Mouse (Mus musculus) hindbrain, embryonic 14.5 days (tissue): Measurements from ENCODE around the gene Crybg2. TPM values are rescaled to one million over a fixed set of nuclear protein-coding genes. Genes with fewer than 3 reads are reported as not detected.

Experiments used
- ATAC-seq: fragments of 200-750 bp; cut with Nextera tagmentation; 2 replicates; pipeline ENCODE4 v1.8.0; 2017; ENCODE audit warnings: moderate number of reproducible peaks, mild to moderate bottlenecking, moderate TSS enrichment, moderate library complexity; ENCODE audit not compliant: low FRiP score
- DNase-seq: peaks from one replicate; pipeline ENCODE4 v3.0.0-alpha.2; 2015; ENCODE audit warnings: low spot score
- H3K27ac ChIP-seq: fragments of 300-500 bp; sonication (generic); 2 replicates; pipeline ENCODE4 v1.5.1; 2014; ENCODE audit warnings: mild to moderate bottlenecking, moderate library complexity
- H3K27me3 ChIP-seq: fragments of 300-500 bp; sonication (generic); 2 replicates; pipeline ENCODE4 v1.6.1; 2014; ENCODE audit warnings: mild to moderate bottlenecking, low read length, mixed read lengths; ENCODE audit not compliant: control insufficient read depth, insufficient read depth
- H3K36me3 ChIP-seq: fragments of 300-500 bp; sonication (generic); replicated peaks from 2 replicates; pipeline ENCODE4 v1.6.1; 2014; ENCODE audit not compliant: control insufficient read depth, insufficient read depth
- H3K4me1 ChIP-seq: fragments of 300-500 bp; sonication (generic); replicated peaks from 2 replicates; pipeline ENCODE4 v1.6.1; 2014; ENCODE audit warnings: antibody characterized with exemption, low read length, mixed read lengths; ENCODE audit not compliant: control insufficient read depth, insufficient read depth
- H3K4me2 ChIP-seq: fragments of 300-500 bp; sonication (generic); replicated peaks from 2 replicates; pipeline ENCODE4 v1.6.1; 2014; ENCODE audit warnings: mild to moderate bottlenecking, moderate library complexity
- H3K4me3 ChIP-seq: fragments of 300-500 bp; sonication (generic); replicated peaks from 2 replicates; pipeline ENCODE4 v1.5.1; 2014; ENCODE audit warnings: mild to moderate bottlenecking, low read length
- H3K9ac ChIP-seq: fragments of 300-500 bp; sonication (generic); 2 replicates; pipeline ENCODE4 v1.6.1; 2014
- H3K9me3 ChIP-seq: fragments of 300-500 bp; sonication (generic); 2 replicates; pipeline ENCODE4 v1.6.1; 2016; ENCODE audit warnings: low read length; ENCODE audit not compliant: control insufficient read depth
- WGBS: fragments of 180-500 bp; shearing (Covaris S2); extraction: QIAGEN DNeasy Blood & Tissue Kit; methylation state at CpG from one replicate; pipeline ENCODE4 v1.1.7; 2014; 5-methylcytosine and 5-hydroxymethylcytosine counted together
- polyA plus RNA-seq: library from polyadenylated mRNA; unstranded; fragments of >200 nt; fragmentation: Nextera tagmentation; extraction: Ambion mirVana; gene quantifications from 2 replicates; pipeline ENCODE4 v1.2.1, GENCODE M21; 2014

Gene Crybg2
- polyA plus RNA-seq, 1 experiment from 2014 or later, result 3.0 TPM

GRCm38 (mm10) chr4:134122281-134122680 lies 61.7 kb downstream of the Crybg2 start:
- Histone ChIP-seq H3K9me3 (no peaks in the 10 kb centered on the region), H3K9ac (no peak overlapping the region), H3K4me1 (peaks cover 10% of the 10 kb centered on the region), H3K4me3 (no peak overlapping the region), H3K27ac (no peak overlapping the region), H3K27me3 (no peaks in the 10 kb centered on the region), H3K4me2 (no peak overlapping the region), H3K36me3 (no peaks in the 10 kb centered on the region)
- WGBS, result 42% methylated on average over 3 of the region's 3 CpGs
- no peak for ATAC-seq
- DNase-seq, result no peak

- 89% methylated on average over 6 of the region's 6 CpGs for WGBS
- Histone ChIP-seq H3K27ac (no peak overlapping the region), H3K9ac (no peak overlapping the region), H3K36me3 (no peaks in the 10 kb centered on the region), H3K4me2 (no peak overlapping the region), H3K9me3 (no peaks in the 10 kb centered on the region), H3K27me3 (no peaks in the 10 kb centered on the region), H3K4me3 (no peak overlapping the region), H3K4me1 (peaks cover 18% of the 10 kb centered on the region)
- DNase-seq (no peak), ATAC-seq (no peak)
Measured at GRCm38 (mm10) chr4:134123147-134123546, 62.5 kb downstream of the Crybg2 start.

GRCm38 (mm10) chr4:134123680-134124551 lies 63.3 kb downstream of the Crybg2 start:
- no peaks in the 10 kb centered on the region for H3K36me3 ChIP-seq
- H3K27me3 ChIP-seq, result no peaks in the 10 kb centered on the region
- 28% methylated on average over 17 of the region's 17 CpGs for WGBS
- no peak overlapping the region for H3K4me2 ChIP-seq
- ATAC-seq (no peak), DNase-seq (peak; percentile 72)
- H3K4me3 ChIP-seq, result no peak overlapping the region
- peaks cover 18% of the 10 kb centered on the region for H3K4me1 ChIP-seq
- no peaks in the 10 kb centered on the region for H3K9me3 ChIP-seq
- H3K9ac ChIP-seq, result no peak overlapping the region
- no peak overlapping the region for H3K27ac ChIP-seq

- Histone ChIP-seq H3K9ac (no peak overlapping the region), H3K4me1 (peaks cover 18% of the 10 kb centered on the region), H3K4me3 (no peak overlapping the region), H3K9me3 (no peaks in the 10 kb centered on the region), H3K4me2 (no peak overlapping the region), H3K27me3 (no peaks in the 10 kb centered on the region), H3K36me3 (0 out of 2 replicates have a peak, but pooled peaks cover 2% of the 10 kb centered on the region), H3K27ac (no peak overlapping the region)
- WGBS, result 87% methylated on average over 15 of the region's 15 CpGs
- DNase-seq (no peak), ATAC-seq (no peak)
Measured at GRCm38 (mm10) chr4:134125383-134126060, 64.9 kb downstream of the Crybg2 start.

GRCm38 (mm10) chr4:134126300-134127120 lies 65.9 kb downstream of the Crybg2 start:
- H3K9ac ChIP-seq, result peak overlapping the region; percentile 84
- no peak for ATAC-seq
- no peak for DNase-seq
- no peak overlapping the region for H3K27ac ChIP-seq
- no peak overlapping the region for H3K4me2 ChIP-seq
- no peaks in the 10 kb centered on the region for H3K9me3 ChIP-seq
- H3K4me1 ChIP-seq, result peaks cover 18% of the 10 kb centered on the region
- no peaks in the 10 kb centered on the region for H3K27me3 ChIP-seq
- no peak overlapping the region for H3K4me3 ChIP-seq
- 89% methylated on average over 21 of the region's 21 CpGs for WGBS
- H3K36me3 ChIP-seq, result peaks cover 11% of the 10 kb centered on the region

- Histone ChIP-seq H3K27ac (no peak overlapping the region), H3K4me3 (0 out of 2 replicates have a peak overlapping the region, but pooled peaks have one; percentile 71), H3K4me1 (peaks cover 18% of the 10 kb centered on the region), H3K9me3 (no peaks in the 10 kb centered on the region), H3K27me3 (no peaks in the 10 kb centered on the region), H3K36me3 (peaks cover 13% of the 10 kb centered on the region), H3K9ac (peak overlapping the region; percentile 84), H3K4me2 (peak overlapping the region; percentile 71)
- DNase-seq (no peak), ATAC-seq (no peak)
- WGBS, result 92% methylated on average over 7 of the region's 7 CpGs
Measured at GRCm38 (mm10) chr4:134127121-134127455, 66.5 kb downstream of the Crybg2 start.

- Histone ChIP-seq H3K9ac (peak overlapping the region; percentile 84), H3K4me2 (peak overlapping the region; percentile 71), H3K4me3 (peak overlapping the region; percentile 71), H3K27ac (no peak overlapping the region), H3K9me3 (no peaks in the 10 kb centered on the region), H3K27me3 (no peaks in the 10 kb centered on the region), H3K36me3 (peaks cover 13% of the 10 kb centered on the region), H3K4me1 (peaks cover 18% of the 10 kb centered on the region)
- DNase-seq, result no peak
- 63% methylated on average over 8 of the region's 8 CpGs for WGBS
- no peak for ATAC-seq
Measured at GRCm38 (mm10) chr4:134127793-134128192, 67.2 kb downstream of the Crybg2 start.

GRCm38 (mm10) chr4:134128221-134128982 lies 67.8 kb downstream of the Crybg2 start, which contains the start of gene Sh3bgrl3:
Sh3bgrl3 (minus strand) TSS chr4:134128789.
- Histone ChIP-seq H3K27ac (peak within 1 kb of the TSS; percentile 67), H3K36me3 (peaks cover 13% of the 10 kb centered on the region), H3K9me3 (no peaks in the 10 kb centered on the region), H3K4me2 (peak within 1 kb of the TSS; percentile 71), H3K9ac (peak within 1 kb of the TSS; percentile 84), H3K4me3 (peak within 1 kb of the TSS; percentile 71), H3K27me3 (no peaks in the 10 kb centered on the region), H3K4me1 (peaks cover 18% of the 10 kb centered on the region)
- WGBS, result under 1% methylated on average over 42 of the region's 50 CpGs
- DNase-seq (peak; percentile 85), ATAC-seq (peak; percentile 94)
